Mouse (Mus musculus): ENCODE measurements around the gene Sytl2.

GRCm38 (mm10) chr7:90355995-90356394, 53.9 kb downstream of the Sytl2 start:
- TF ChIP-seq CTCF (conservative IDR thresholded peaks at IDR 0.05; ENCODE audit: low read length) (no peak), POU5F1 (IDR thresholded peaks at IDR 0.05; ENCODE audit: borderline replicate concordance, low read length) (no peak)
